Mouse (Mus musculus): ENCODE measurements around the gene Nuak1.

The Nuak1 gene

GRCm38 (mm10) chr10:84446661-84447060 is 6.3 kb upstream of the Nuak1 start:
- DNase-seq = no peak

GRCm38 (mm10) chr10:84444396-84444795 is 4.0 kb upstream of the Nuak1 start:
- DNase-seq = no peak

GRCm38 (mm10) chr10:84441846-84442245 is 1.4 kb upstream of the Nuak1 start:
- DNase-seq = no peak

GRCm38 (mm10) chr10:84441434-84441785 is 1.0 kb upstream of the Nuak1 start:
- no peak for DNase-seq

GRCm38 (mm10) chr10:84440181-84440540 is 236 bp downstream of the Nuak1 start:
- DNase-seq = no peak

GRCm38 (mm10) chr10:84439228-84439596 is 1.2 kb downstream of the Nuak1 start:
- no peak for DNase-seq

- no peak for DNase-seq
These were observed 1.8 kb downstream of the Nuak1 start for GRCm38 (mm10) chr10:84438466-84439227.

- DNase-seq = peak; percentile 85 to 89
These were observed 2.4 kb downstream of the Nuak1 start for GRCm38 (mm10) chr10:84438049-84438422.

GRCm38 (mm10) chr10:84437166-84438048 is 3.0 kb downstream of the Nuak1 start:
- DNase-seq = no peak

- DNase-seq = no peak
These were observed 4.5 kb downstream of the Nuak1 start for GRCm38 (mm10) chr10:84435930-84436329.

GRCm38 (mm10) chr10:84433193-84433801 is 7.1 kb downstream of the Nuak1 start:
- no peak for DNase-seq

GRCm38 (mm10) chr10:84424374-84424773 is 16.0 kb downstream of the Nuak1 start:
- no peak for DNase-seq

GRCm38 (mm10) chr10:84423903-84424302 is 16.5 kb downstream of the Nuak1 start:
- no peak for DNase-seq

GRCm38 (mm10) chr10:84420589-84420988 is 19.8 kb downstream of the Nuak1 start:
- no peak for DNase-seq

- DNase-seq = no peak
These were observed 22.0 kb downstream of the Nuak1 start for GRCm38 (mm10) chr10:84418421-84418820.

GRCm38 (mm10) chr10:84416752-84417151 is 23.6 kb downstream of the Nuak1 start:
- no peak for DNase-seq

GRCm38 (mm10) chr10:84414981-84415700 is 25.3 kb downstream of the Nuak1 start:
- no peak for DNase-seq

GRCm38 (mm10) chr10:84413310-84413709 is 27.1 kb downstream of the Nuak1 start:
- DNase-seq = no peak

GRCm38 (mm10) chr10:84412326-84412962 is 28.0 kb downstream of the Nuak1 start:
- DNase-seq = no peak

- DNase-seq = no peak
These were observed 29.0 kb downstream of the Nuak1 start for GRCm38 (mm10) chr10:84411122-84412105.

- no peak for DNase-seq
These were observed 31.3 kb downstream of the Nuak1 start for GRCm38 (mm10) chr10:84408965-84409660.
